Mouse (Mus musculus): ENCODE results near the gene Slc25a54. TPM values are rescaled to one million over a fixed set of nuclear protein-coding genes. Genes with fewer than 3 reads are reported as not detected.

Slc25a54 gene
- polyA plus RNA-seq, 1 experiment from 2014 or later = not detected

- H3K4me1 ChIP-seq = no peaks in the 10 kb centered on the region
- no peak overlapping the region for H3K27ac ChIP-seq
- WGBS = 75% methylated on average over 7 of the region's 7 CpGs
- no peaks in the 10 kb centered on the region for H3K9me3 ChIP-seq
- no peak overlapping the region for H3K9ac ChIP-seq
- H3K4me3 ChIP-seq = no peak overlapping the region
- H3K36me3 ChIP-seq (replicated peaks) = no peaks in the 10 kb centered on the region
- 0 out of 2 replicates have a peak, but pooled peaks cover 3% of the 10 kb centered on the region for H3K27me3 ChIP-seq (replicated peaks)
- no peak overlapping the region for H3K4me2 ChIP-seq
- ATAC-seq (replicated peaks) = no peak
These were observed 17.9 kb upstream of the Slc25a54 start for GRCm38 (mm10) chr3:109062391-109062790.

- Histone ChIP-seq H3K9me3 (no peaks in the 10 kb centered on the region), H3K4me3 (no peak overlapping the region), H3K36me3 (replicated peaks) (no peaks in the 10 kb centered on the region), H3K27ac (no peak overlapping the region), H3K9ac (no peak overlapping the region), H3K4me1 (no peaks in the 10 kb centered on the region), H3K4me2 (no peak overlapping the region), H3K27me3 (replicated peaks) (0 out of 2 replicates have a peak, but pooled peaks cover 3% of the 10 kb centered on the region)
- WGBS = 1% methylated on average over 6 of the region's 6 CpGs
- ATAC-seq (replicated peaks) = no peak; the same call in 1 of the 2 replicates
These were observed 17.3 kb upstream of the Slc25a54 start for GRCm38 (mm10) chr3:109062989-109063388.

- ATAC-seq (replicated peaks) = no peak
- Histone ChIP-seq H3K36me3 (replicated peaks) (no peaks in the 10 kb centered on the region), H3K4me2 (no peak overlapping the region), H3K9ac (no peak overlapping the region), H3K4me1 (no peaks in the 10 kb centered on the region), H3K27ac (no peak overlapping the region), H3K9me3 (no peaks in the 10 kb centered on the region), H3K4me3 (no peak overlapping the region), H3K27me3 (replicated peaks) (no peaks in the 10 kb centered on the region)
- 93% methylated on average over 2 of the region's 2 CpGs for WGBS
These were observed 4.1 kb downstream of the Slc25a54 start for GRCm38 (mm10) chr3:109084418-109084817.

- no peaks in the 10 kb centered on the region for H3K9me3 ChIP-seq
- no peaks in the 10 kb centered on the region for H3K27me3 ChIP-seq (replicated peaks)
- ATAC-seq (replicated peaks) = 0 out of 2 replicates have a peak, but pooled peaks have one; percentile 24
- H3K4me3 ChIP-seq = no peak overlapping the region
- 2% methylated on average over 2 of the region's 2 CpGs for WGBS
- H3K27ac ChIP-seq = no peak overlapping the region
- no peak overlapping the region for H3K4me2 ChIP-seq
- H3K9ac ChIP-seq = no peak overlapping the region
- no peaks in the 10 kb centered on the region for H3K36me3 ChIP-seq (replicated peaks)
- no peaks in the 10 kb centered on the region for H3K4me1 ChIP-seq
These were observed 8.2 kb downstream of the Slc25a54 start for GRCm38 (mm10) chr3:109088460-109088859.

GRCm38 (mm10) chr3:109104702-109105101, 24.4 kb downstream of the Slc25a54 start:
- no peaks in the 10 kb centered on the region for H3K9me3 ChIP-seq
- H3K27ac ChIP-seq = no peak overlapping the region
- H3K4me3 ChIP-seq = no peak overlapping the region
- no peaks in the 10 kb centered on the region for H3K27me3 ChIP-seq (replicated peaks)
- H3K4me1 ChIP-seq = no peaks in the 10 kb centered on the region
- no peak overlapping the region for H3K9ac ChIP-seq
- 52% methylated on average over 8 of the region's 8 CpGs for WGBS
- no peak overlapping the region for H3K4me2 ChIP-seq
- ATAC-seq (replicated peaks) = no peak
- H3K36me3 ChIP-seq (replicated peaks) = no peaks in the 10 kb centered on the region

- no peaks in the 10 kb centered on the region for H3K27me3 ChIP-seq (replicated peaks)
- no peak overlapping the region for H3K4me2 ChIP-seq
- no peak overlapping the region for H3K4me3 ChIP-seq
- no peaks in the 10 kb centered on the region for H3K36me3 ChIP-seq (replicated peaks)
- ATAC-seq (replicated peaks) = no peak
- H3K4me1 ChIP-seq = peaks cover 3% of the 10 kb centered on the region; the same call in 1 of the 2 replicates
- H3K27ac ChIP-seq = no peak overlapping the region
- H3K9me3 ChIP-seq = no peaks in the 10 kb centered on the region
- no peak overlapping the region for H3K9ac ChIP-seq
These were observed 36.9 kb downstream of the Slc25a54 start for GRCm38 (mm10) chr3:109117136-109117535.

GRCm38 (mm10) chr3:109119562-109119961, 39.3 kb downstream of the Slc25a54 start:
- Histone ChIP-seq H3K36me3 (replicated peaks) (no peaks in the 10 kb centered on the region), H3K4me1 (peaks cover 18% of the 10 kb centered on the region), H3K4me3 (no peak overlapping the region), H3K4me2 (no peak overlapping the region), H3K9ac (no peak overlapping the region), H3K9me3 (no peaks in the 10 kb centered on the region), H3K27ac (no peak overlapping the region), H3K27me3 (replicated peaks) (no peaks in the 10 kb centered on the region)
- WGBS = 87% methylated on average over 5 of the region's 5 CpGs
- ATAC-seq (replicated peaks) = no peak

GRCm38 (mm10) chr3:109119973-109120372, 39.7 kb downstream of the Slc25a54 start:
- Histone ChIP-seq H3K36me3 (replicated peaks) (no peaks in the 10 kb centered on the region), H3K27me3 (replicated peaks) (no peaks in the 10 kb centered on the region), H3K4me3 (no peak overlapping the region), H3K27ac (no peak overlapping the region), H3K9me3 (no peaks in the 10 kb centered on the region), H3K9ac (no peak overlapping the region), H3K4me1 (peaks cover 18% of the 10 kb centered on the region), H3K4me2 (no peak overlapping the region)
- no peak for ATAC-seq (replicated peaks)
- WGBS = 87% methylated on average over 5 of the region's 5 CpGs

GRCm38 (mm10) chr3:109122641-109123530, 42.6 kb downstream of the Slc25a54 start, which contains the start of gene Slc25a24:
TSS of gene Slc25a24 (plus strand) at chr3:109123149.
- peak within 1 kb of the TSS; percentile 80 for H3K4me3 ChIP-seq
- H3K36me3 ChIP-seq (replicated peaks) = no peaks in the 10 kb centered on the region
- peak within 1 kb of the TSS; percentile 64; the same call in 1 of the 2 replicates for H3K27ac ChIP-seq
- 2% methylated on average over 35 of the region's 49 CpGs for WGBS
- H3K4me2 ChIP-seq = peak within 1 kb of the TSS; percentile 93
- no peaks in the 10 kb centered on the region for H3K9me3 ChIP-seq
- H3K9ac ChIP-seq = peak within 1 kb of the TSS; percentile 87
- H3K27me3 ChIP-seq (replicated peaks) = no peaks in the 10 kb centered on the region
- peaks cover 18% of the 10 kb centered on the region for H3K4me1 ChIP-seq
- peak; percentile 90 for ATAC-seq (replicated peaks)

GRCm38 (mm10) chr3:109123531-109123981, 43.3 kb downstream of the Slc25a54 start:
- WGBS = 11% methylated on average over 8 of the region's 8 CpGs
- peak overlapping the region; percentile 64; the same call in 1 of the 2 replicates for H3K27ac ChIP-seq
- H3K27me3 ChIP-seq (replicated peaks) = no peaks in the 10 kb centered on the region
- peak overlapping the region; percentile 80 for H3K4me3 ChIP-seq
- H3K4me2 ChIP-seq = peak overlapping the region; percentile 93
- H3K36me3 ChIP-seq (replicated peaks) = no peaks in the 10 kb centered on the region
- H3K9me3 ChIP-seq = no peaks in the 10 kb centered on the region
- peaks cover 18% of the 10 kb centered on the region for H3K4me1 ChIP-seq
- no peak; the same call in 1 of the 2 replicates for ATAC-seq (replicated peaks)
- H3K9ac ChIP-seq = peak overlapping the region; percentile 87

GRCm38 (mm10) chr3:109124091-109124490, 43.8 kb downstream of the Slc25a54 start:
- WGBS = 66% methylated on average over 4 of the region's 4 CpGs
- Histone ChIP-seq H3K9ac (no peak overlapping the region), H3K4me3 (no peak overlapping the region; the same call in 1 of the 2 replicates), H3K27me3 (replicated peaks) (no peaks in the 10 kb centered on the region), H3K9me3 (no peaks in the 10 kb centered on the region), H3K36me3 (replicated peaks) (no peaks in the 10 kb centered on the region), H3K4me2 (peak overlapping the region; percentile 93), H3K27ac (no peak overlapping the region), H3K4me1 (peaks cover 18% of the 10 kb centered on the region)
- ATAC-seq (replicated peaks) = no peak

GRCm38 (mm10) chr3:109125531-109125930, 45.3 kb downstream of the Slc25a54 start:
- H3K4me1 ChIP-seq = peaks cover 18% of the 10 kb centered on the region
- H3K27me3 ChIP-seq (replicated peaks) = no peaks in the 10 kb centered on the region
- no peak overlapping the region for H3K4me2 ChIP-seq
- no peak for ATAC-seq (replicated peaks)
- H3K27ac ChIP-seq = no peak overlapping the region
- no peaks in the 10 kb centered on the region for H3K36me3 ChIP-seq (replicated peaks)
- H3K9ac ChIP-seq = no peak overlapping the region
- H3K9me3 ChIP-seq = no peaks in the 10 kb centered on the region
- WGBS = 88% methylated on average over 6 of the region's 6 CpGs
- no peak overlapping the region for H3K4me3 ChIP-seq
